Mouse (Mus musculus) liver, embryonic 11.5 days (tissue): Measurements from ENCODE around the gene Zfp384. TPM values are rescaled to one million over a fixed set of nuclear protein-coding genes. Genes with fewer than 3 reads are reported as not detected.
"Not testable (repeated sequence)": the region's sequence is repeated elsewhere in the genome, so short reads cannot be mapped to it uniquely, and the experiment has no call there.

Source experiments
- ATAC-seq: fragments of 200-750 bp; cut with Nextera tagmentation; replicated peaks from 2 replicates; pipeline ENCODE4 v1.8.0; 2017; ENCODE audit warnings: moderate number of reproducible peaks, mild to moderate bottlenecking, moderate TSS enrichment, moderate library complexity; ENCODE audit not compliant: low FRiP score
- DNase-seq: peaks from one replicate; pipeline ENCODE4 v3.0.0-alpha.2; 2017; ENCODE audit warnings: low spot score
- H3K27ac ChIP-seq: fragments of 300-500 bp; sonication (generic); 2 replicates; pipeline ENCODE4 v1.5.1; 2014; ENCODE audit warnings: mild to moderate bottlenecking, low read depth, low read length, control low read depth
- H3K27me3 ChIP-seq: fragments of 300-500 bp; sonication (generic); replicated peaks from 2 replicates; pipeline ENCODE4 v1.6.1; 2014; ENCODE audit warnings: low read length, mixed read lengths; ENCODE audit not compliant: control insufficient read depth, insufficient read depth
- H3K36me3 ChIP-seq: fragments of 300-500 bp; sonication (generic); 2 replicates; pipeline ENCODE4 v1.6.1; 2014; ENCODE audit warnings: mild to moderate bottlenecking, low read length, moderate library complexity, mixed read lengths; ENCODE audit not compliant: control insufficient read depth, insufficient read depth
- H3K4me1 ChIP-seq: fragments of 300-500 bp; sonication (generic); replicated peaks from 2 replicates; pipeline ENCODE4 v1.6.1; 2014; ENCODE audit warnings: low read length, mixed read lengths; ENCODE audit not compliant: control insufficient read depth, insufficient read depth
- H3K4me2 ChIP-seq: fragments of 300-500 bp; sonication (generic); 2 replicates; pipeline ENCODE4 v1.6.1; 2014; ENCODE audit warnings: mild to moderate bottlenecking, control low read depth, moderate library complexity
- H3K4me3 ChIP-seq: fragments of 300-500 bp; sonication (generic); 2 replicates; pipeline ENCODE4 v1.5.1; 2014; ENCODE audit warnings: low read depth, low read length, control low read depth
- H3K9ac ChIP-seq: fragments of 300-500 bp; sonication (generic); 2 replicates; pipeline ENCODE4 v1.6.1; 2014; ENCODE audit warnings: low read depth, low read length, control low read depth
- H3K9me3 ChIP-seq: fragments of 300-500 bp; sonication (generic); 2 replicates; pipeline ENCODE4 v1.6.1; 2016; ENCODE audit warnings: low read length, inconsistent platforms, mixed read lengths; ENCODE audit not compliant: control insufficient read depth
- WGBS: fragments of 180-500 bp; shearing (Covaris S2); extraction: QIAGEN DNeasy Blood & Tissue Kit; methylation state at CpG from one replicate; pipeline ENCODE4 v1.1.7; 2014; 5-methylcytosine and 5-hydroxymethylcytosine counted together
- polyA plus RNA-seq: library from polyadenylated mRNA; unstranded; fragments of >200 nt; fragmentation: Nextera tagmentation; extraction: Ambion mirVana; gene quantifications from 2 replicates; pipeline ENCODE4 v1.2.1, GENCODE M21; 2014

The Zfp384 gene
- polyA plus RNA-seq, 1 experiment from 2014 or later, result 7.9 TPM

GRCm38 (mm10) chr6:125003706-125004105 lies 5.2 kb upstream of the Zfp384 start:
- no peaks in the 10 kb centered on the region for H3K9me3 ChIP-seq
- H3K27me3 ChIP-seq, result peaks cover 35% of the 10 kb centered on the region
- no peak overlapping the region for H3K27ac ChIP-seq
- H3K9ac ChIP-seq, result no peak overlapping the region
- no peak for DNase-seq
- ATAC-seq, result no peak
- peaks cover 3% of the 10 kb centered on the region; the same call in 1 of the 2 replicates for H3K4me1 ChIP-seq
- no peak overlapping the region for H3K4me3 ChIP-seq
- H3K4me2 ChIP-seq, result no peak overlapping the region
- no peaks in the 10 kb centered on the region for H3K36me3 ChIP-seq
- WGBS, result 60% methylated on average over 3 of the region's 3 CpGs

GRCm38 (mm10) chr6:125005086-125005485 lies 3.9 kb upstream of the Zfp384 start:
- Histone ChIP-seq H3K4me3 (no peak overlapping the region), H3K36me3 (no peaks in the 10 kb centered on the region), H3K27ac (no peak overlapping the region), H3K27me3 (peaks cover 21% of the 10 kb centered on the region), H3K9me3 (no peaks in the 10 kb centered on the region), H3K4me2 (no peak overlapping the region), H3K9ac (no peak overlapping the region), H3K4me1 (peaks cover 7% of the 10 kb centered on the region)
- no peak for DNase-seq
- ATAC-seq, result no peak
- WGBS, result 48% methylated on average over 3 of the region's 3 CpGs

DNA sequence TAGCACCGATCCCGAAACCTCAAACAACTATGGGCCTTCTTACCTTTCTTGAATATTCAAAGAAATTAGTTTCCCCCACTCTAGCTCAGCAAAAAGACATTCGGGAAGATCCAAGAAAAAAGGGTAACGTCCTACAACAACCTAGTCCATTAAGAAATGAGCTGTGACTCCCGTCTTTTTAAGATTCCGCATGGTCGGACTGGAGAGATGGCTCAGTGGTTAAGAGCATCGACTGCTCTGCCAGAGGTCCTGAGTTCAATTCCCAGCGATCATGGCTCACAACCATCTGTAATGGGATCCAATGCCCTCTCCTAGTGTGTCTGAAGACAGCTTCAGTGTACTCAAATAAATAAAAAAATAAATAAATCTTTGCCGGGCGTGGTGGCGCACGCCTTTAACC lies 885 bp upstream of the Zfp384 start:
- ATAC-seq (no peak), DNase-seq (no peak)
- H3K27ac ChIP-seq, result peak overlapping the region; percentile 78; the same call in 1 of the 2 replicates
- H3K9me3 ChIP-seq, result no peaks in the 10 kb centered on the region
- H3K36me3 ChIP-seq, result peaks cover 11% of the 10 kb centered on the region
- H3K27me3 ChIP-seq, result no peaks in the 10 kb centered on the region
- H3K4me2 ChIP-seq, result peak overlapping the region; percentile 84
- peaks cover 12% of the 10 kb centered on the region for H3K4me1 ChIP-seq
- H3K9ac ChIP-seq, result peak overlapping the region; percentile 73
- 40% methylated on average over 13 of the region's 13 CpGs for WGBS
- peak overlapping the region; percentile 85 for H3K4me3 ChIP-seq

DNA sequence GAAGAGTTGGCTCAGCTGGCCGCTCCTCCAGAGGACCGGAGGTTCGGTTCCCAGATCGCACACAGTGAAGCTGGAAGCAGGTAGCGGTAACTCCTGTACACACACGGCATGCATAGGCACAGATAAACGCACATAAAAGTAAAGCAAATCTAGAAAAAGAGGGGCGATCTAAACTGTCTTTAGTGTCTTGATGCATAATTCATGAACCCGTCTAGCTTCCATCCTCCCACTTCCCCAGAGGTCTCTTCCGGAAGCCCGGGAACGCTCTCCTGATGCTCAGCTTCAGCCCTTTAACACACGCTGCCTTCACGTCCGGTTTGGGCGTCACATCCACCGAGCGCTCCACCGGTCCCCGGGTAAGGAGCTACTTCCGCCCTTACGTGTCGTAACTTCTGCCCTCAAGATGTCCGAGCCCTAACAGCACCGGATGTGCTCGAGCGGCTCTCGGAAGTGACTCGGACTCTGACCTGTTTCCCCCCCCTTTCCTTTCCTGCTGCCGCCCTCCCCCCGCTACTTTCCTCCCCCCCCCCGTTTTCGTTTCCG lies 288 bp upstream of the Zfp384 start:
- under 1% methylated on average over 32 of the region's 34 CpGs for WGBS
- H3K4me1 ChIP-seq, result peaks cover 12% of the 10 kb centered on the region
- peaks cover 13% of the 10 kb centered on the region for H3K36me3 ChIP-seq

DNA sequence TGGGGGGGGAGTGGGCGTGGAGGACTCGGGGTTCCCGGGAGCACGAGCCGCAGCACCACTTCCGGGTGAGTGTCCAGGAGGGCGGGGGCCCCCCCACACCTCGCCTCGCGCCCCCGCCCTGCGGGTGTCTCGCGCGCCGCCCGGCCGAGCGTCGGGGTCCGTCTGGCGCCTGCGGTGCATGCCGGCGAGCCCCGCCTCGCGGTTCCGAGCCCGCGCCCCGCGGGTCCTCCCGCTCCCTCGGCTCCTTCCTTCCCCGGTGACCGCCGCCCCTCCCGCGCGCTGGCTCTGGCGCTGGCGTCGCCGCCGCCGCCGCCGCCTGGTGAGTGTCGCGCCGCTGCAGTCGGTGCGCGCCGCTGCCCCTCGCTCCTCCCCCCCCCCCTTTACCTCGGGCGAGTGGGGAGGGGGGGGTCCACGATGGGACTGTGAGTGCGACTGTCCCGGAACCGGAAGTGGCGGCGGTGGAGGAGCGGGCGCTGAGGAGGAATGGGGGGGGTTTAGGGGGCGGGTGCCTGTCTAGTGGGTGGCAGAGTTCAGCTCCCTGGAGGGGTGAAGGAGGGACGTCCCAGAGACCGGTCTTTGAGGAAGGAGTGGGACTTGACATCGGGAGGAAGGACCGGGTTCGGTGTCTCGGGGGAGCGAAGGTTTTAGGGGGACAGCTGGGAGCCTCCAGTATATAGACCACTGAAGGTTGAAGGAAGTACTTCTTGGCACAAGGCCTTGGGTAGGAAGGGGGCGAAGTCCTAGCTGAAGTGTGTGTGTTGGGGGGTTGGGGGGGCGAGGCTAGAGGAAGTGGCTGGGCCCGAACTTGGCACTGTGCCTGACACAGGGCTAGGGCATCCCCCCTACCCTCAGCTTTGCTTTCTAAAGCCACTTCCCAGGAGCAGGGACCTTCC lies 482 bp downstream of the Zfp384 start:
- H3K4me3 ChIP-seq, result peak overlapping the region; percentile 85
- WGBS, result under 1% methylated on average over 62 of the region's 78 CpGs
- H3K4me1 ChIP-seq, result peaks cover 12% of the 10 kb centered on the region
- peaks cover 16% of the 10 kb centered on the region for H3K36me3 ChIP-seq
- peak overlapping the region; percentile 95 for H3K27ac ChIP-seq
- DNase-seq (peak; percentile 82), ATAC-seq (peak; percentile 81)
- H3K9ac ChIP-seq, result peak overlapping the region; percentile 94
- no peaks in the 10 kb centered on the region for H3K27me3 ChIP-seq
- no peaks in the 10 kb centered on the region for H3K9me3 ChIP-seq
- peak overlapping the region; percentile 83 for H3K4me2 ChIP-seq

More for the DNA sequence above, 288 bp upstream of the Zfp384 start:
- peak overlapping the region; percentile 85 for H3K4me3 ChIP-seq
- no peaks in the 10 kb centered on the region for H3K9me3 ChIP-seq
- peak overlapping the region; percentile 94 for H3K9ac ChIP-seq
- H3K4me2 ChIP-seq, result peak overlapping the region; percentile 84
- ATAC-seq (peak; percentile 97), DNase-seq (peak; percentile 95)
- no peaks in the 10 kb centered on the region for H3K27me3 ChIP-seq
- peak overlapping the region; percentile 95 for H3K27ac ChIP-seq

- WGBS, result 87% methylated on average over 3 of the region's 3 CpGs
- no peaks in the 10 kb centered on the region for H3K27me3 ChIP-seq
- H3K9ac ChIP-seq, result no peak overlapping the region
- H3K9me3 ChIP-seq, result no peaks in the 10 kb centered on the region
- H3K4me2 ChIP-seq, result no peak overlapping the region
- no peak overlapping the region for H3K4me3 ChIP-seq
- H3K36me3 ChIP-seq, result peaks cover 21% of the 10 kb centered on the region
- no peak overlapping the region for H3K27ac ChIP-seq
- ATAC-seq, result peak; percentile 84
- no peak for DNase-seq
- peaks cover 2% of the 10 kb centered on the region; the same call in 1 of the 2 replicates for H3K4me1 ChIP-seq
Measured at GRCm38 (mm10) chr6:125017682-125018081, 8.7 kb downstream of the Zfp384 start.

GRCm38 (mm10) chr6:125030532-125030931 lies 21.6 kb downstream of the Zfp384 start:
- not testable (repeated sequence) for H3K4me2 ChIP-seq, H3K9me3 ChIP-seq, H3K4me3 ChIP-seq, H3K27ac ChIP-seq, H3K9ac ChIP-seq, H3K4me1 ChIP-seq, H3K27me3 ChIP-seq
- ATAC-seq (peak; percentile 44; the same call in 1 of the 2 replicates), DNase-seq (peak; percentile 56)
- 37% methylated on average over 7 of the region's 9 CpGs for WGBS
- peaks cover 35% of the 10 kb centered on the region for H3K36me3 ChIP-seq

GRCm38 (mm10) chr6:125031604-125032003 lies 22.7 kb downstream of the Zfp384 start:
- Histone ChIP-seq H3K4me2 (no peak overlapping the region), H3K27me3 (no peaks in the 10 kb centered on the region), H3K4me3 (no peak overlapping the region), H3K9ac (no peak overlapping the region), H3K27ac (no peak overlapping the region), H3K9me3 (no peaks in the 10 kb centered on the region), H3K36me3 (peaks cover 36% of the 10 kb centered on the region), H3K4me1 (no peaks in the 10 kb centered on the region)
- 90% methylated on average over 16 of the region's 16 CpGs for whole genome bisulfite sequencing
- no peak; the same call in 1 of the 2 replicates for ATAC-seq
- DNase-seq, result no peak
